Mouse (Mus musculus) heart, postnatal 10 days (tissue): ENCODE measurements around the gene Whrn. TPM values are rescaled to one million over a fixed set of nuclear protein-coding genes. Genes with fewer than 3 reads are reported as not detected.

Experiments used
- DNase-seq, 2 experiments: peaks; one replicate each; pipeline ENCODE4 v3.0.0; 2021
- intact Hi-C: fragments of 180-260 bp; cut with DNase I; formaldehyde crosslinking; loops from one replicate; pipeline ENCODE4 v1.15.1; 2025
- total RNA-seq, 2 experiments: library from RNA; stranded (reverse); gene quantifications; 2 replicates each; pipeline ENCODE4 v1.2.3; 2021

Gene Whrn
- total RNA-seq, 2 experiments from 2014 or later: 10.0 to 11.0 TPM

DNA sequence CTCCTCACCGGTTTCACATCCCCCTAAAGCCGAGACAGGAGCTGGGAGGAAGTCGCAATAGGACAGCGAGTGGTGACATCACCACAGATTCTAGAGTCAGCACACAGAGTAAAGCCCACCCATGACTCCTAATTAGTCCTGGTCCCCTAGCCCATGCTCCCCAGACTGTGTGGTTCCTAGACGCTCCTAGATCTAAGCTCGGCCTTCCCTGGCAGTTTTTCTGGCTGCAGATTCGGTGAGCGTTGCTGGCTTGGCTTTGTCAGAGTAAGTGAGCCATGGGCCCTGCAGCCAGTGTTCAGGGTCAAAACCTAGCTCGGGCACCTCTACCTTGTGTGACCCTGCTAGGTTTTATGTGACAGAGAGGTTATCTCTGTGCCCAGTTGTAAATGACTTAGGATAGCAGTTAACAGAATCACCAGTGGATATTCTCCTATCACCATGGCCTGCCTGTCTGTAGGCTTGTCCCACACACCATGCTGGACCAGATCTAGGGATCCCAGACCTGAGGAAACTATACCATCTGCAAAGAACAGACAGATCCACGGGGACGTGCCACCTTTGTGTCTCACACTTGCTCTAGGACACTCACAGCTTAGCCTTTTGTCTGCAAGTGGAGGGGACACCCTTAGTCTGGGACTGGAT, 105.8 kb downstream of the Whrn start:
- intact Hi-C loops: no loop called here
- DNase-seq: no peak

DNA sequence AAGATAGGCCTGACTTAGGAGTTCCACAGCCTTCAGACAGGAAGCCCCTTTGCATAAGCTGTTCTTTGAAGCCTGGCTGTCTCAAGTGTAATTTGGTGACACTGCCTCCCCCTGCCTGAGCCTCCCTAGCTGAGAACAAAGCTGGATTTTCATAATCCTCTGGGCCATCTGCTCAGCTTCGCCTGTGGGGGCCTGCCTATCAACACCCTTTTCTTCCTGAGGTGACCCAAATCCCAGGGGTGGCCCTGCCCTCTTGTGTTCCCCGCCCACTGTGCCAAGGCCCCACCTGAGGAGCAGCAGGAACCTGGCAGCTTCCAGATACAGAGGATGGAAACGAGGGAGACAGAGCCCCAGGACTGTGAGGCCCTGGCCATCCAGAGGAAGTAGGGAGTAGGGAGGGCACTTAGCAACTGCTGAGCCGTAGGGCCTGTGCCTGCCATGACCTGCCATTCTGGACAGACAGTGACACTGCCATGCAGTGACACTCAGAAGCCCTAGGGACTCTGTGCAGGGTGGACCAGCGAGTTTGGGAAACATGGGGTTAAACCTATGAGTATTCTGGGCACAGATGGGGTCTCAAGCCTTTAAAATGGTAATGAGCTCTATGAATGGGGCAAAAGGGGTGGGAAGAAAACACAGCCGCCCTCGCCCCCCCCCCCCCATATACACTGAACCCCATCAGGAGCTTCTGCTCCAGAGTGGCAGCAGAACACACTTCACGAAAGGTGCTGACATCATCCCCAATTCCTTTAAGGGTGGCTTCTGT, 106.5 kb downstream of the Whrn start:
- intact Hi-C loops: no loop called here

DNA sequence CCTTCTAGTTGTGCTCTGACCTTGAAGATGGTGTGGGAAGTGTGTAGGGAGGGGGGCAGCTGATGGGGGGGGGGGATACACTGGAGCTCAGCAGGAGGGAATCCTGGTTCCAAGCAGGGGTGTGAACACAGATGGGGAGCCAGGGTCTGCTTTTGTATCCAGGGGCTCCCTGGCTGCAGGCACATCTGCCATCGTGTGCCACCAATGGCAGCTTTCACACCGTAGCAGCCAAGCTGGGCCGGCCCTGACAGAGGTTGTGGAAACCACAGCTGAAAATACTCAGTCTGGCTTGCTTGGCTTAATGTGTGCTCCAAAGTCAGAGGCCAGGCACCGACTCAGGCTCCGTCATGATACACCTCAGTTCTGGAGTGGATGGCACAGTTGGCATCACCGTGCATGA, 107.8 kb downstream of the Whrn start:
- intact Hi-C loops: no loop called here
- no peak for DNase-seq

More for the DNA sequence above, 106.5 kb downstream of the Whrn start:
- no peak for DNase-seq

DNA sequence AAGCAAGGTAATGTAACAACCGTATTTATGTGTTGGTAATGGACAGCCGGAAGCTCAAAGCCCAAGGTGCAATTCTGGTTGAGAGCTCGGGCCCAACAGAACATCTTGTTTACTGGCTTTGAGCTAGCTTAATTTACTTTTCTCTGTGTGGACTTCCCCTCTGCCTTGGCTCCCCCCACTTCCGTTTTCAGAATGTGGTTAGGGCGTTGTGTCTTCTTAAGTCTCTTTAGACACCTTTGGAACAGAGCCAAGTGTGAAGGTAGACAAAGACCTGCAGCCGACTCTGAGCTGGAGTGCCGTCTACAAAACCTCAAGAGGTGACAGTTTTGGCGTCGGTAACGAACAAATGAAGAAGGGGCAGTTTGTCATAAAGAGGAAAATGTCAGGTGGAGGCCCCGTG, 110.0 kb downstream of the Whrn start:
- no peak for DNase-seq
- intact Hi-C loops: no loop called here

DNA sequence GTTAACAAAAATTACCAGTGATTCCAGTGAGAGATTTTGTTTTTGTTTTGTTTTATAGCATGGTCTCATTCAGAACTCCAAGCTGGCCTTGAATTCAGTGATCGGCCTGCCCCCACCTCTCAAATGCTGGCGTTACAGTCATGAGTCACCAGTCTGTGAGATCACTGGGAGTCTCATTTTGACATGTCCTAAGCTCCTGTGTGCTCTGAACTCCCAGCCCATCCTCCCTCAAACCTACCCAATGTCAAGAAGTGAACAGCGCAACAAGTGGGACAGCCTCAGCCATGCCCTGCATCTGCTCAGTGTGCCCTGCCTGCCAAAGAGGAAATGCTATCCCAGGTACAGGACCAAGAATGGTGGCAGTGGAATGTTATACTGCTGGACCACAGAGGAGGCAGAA, 110.5 kb downstream of the Whrn start:
- intact Hi-C loops: no loop called here
- DNase-seq: no peak

DNA sequence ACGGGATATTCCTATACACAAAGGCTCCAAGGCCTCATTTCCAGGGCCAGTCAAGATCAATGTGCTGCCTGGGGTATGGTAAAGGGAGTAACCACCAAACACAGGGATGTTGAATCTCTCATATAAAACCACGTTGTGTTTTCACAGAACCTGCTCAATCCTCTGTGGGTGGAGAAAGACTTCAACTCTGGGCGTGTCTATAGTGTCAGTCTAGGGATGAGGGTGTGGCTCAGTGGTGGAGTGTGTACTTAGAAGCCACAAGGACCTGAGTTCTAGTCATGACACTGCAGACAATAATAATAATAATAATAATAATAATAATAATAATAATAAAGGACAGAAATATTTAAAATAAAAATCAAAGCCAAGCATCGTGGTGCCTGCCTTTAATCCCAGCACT, 111.5 kb downstream of the Whrn start:
- intact Hi-C loops: no loop called here
- DNase-seq: no peak

DNA sequence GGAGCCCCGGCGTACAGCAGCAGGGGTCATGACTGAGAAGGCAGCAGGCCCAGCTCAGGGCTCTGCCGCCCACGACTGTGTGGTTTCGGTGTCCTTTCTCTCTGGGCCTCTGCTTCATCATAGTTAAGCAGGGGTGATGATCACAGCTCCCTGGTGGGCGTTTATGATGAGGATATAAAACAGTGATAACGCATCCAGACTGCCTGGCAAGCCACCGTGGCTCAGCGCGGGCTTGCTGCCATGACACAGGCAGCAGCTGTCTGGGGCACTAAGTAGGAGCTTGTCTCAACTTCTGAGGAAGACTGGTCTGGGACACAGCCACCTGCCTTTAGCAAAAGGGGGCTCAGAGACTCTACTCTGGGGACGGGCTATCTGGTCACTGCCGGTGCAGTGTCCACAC, 112.3 kb downstream of the Whrn start:
- no peak for DNase-seq
- intact Hi-C loops: no loop called here

DNA sequence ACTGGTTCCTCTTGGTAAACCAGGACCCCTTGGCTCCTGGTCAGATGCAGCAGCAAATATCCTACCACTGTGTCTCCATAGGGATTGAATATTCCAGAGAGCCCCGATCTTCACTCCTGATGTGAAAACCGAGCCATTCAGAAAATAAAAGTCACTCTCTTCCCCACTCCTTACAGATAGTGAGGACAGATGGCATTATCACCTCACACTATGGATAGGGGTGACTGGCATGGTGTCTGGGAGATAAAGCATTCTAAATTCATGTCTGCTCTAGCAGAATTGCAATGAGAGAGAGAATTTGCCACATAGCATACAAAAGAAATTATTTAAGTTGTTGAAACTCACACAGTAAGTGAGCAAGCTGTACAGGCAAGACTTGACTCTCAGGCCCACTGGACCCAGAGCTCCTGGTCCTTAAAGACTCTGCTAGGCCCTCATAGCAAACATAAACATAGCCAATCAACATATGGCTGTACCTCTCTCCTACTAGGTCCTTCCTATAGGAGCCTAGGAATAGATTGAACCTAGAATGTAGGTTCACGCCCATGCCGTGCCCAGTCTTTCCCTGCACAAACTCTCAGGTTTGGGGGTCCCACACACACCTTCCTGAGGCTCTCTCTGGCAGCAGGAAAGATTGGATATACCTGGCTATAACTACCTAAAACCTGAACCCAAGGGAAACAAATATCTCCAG, 113.0 kb downstream of the Whrn start:
- no peak for DNase-seq
- intact Hi-C loops: no loop called here

DNA sequence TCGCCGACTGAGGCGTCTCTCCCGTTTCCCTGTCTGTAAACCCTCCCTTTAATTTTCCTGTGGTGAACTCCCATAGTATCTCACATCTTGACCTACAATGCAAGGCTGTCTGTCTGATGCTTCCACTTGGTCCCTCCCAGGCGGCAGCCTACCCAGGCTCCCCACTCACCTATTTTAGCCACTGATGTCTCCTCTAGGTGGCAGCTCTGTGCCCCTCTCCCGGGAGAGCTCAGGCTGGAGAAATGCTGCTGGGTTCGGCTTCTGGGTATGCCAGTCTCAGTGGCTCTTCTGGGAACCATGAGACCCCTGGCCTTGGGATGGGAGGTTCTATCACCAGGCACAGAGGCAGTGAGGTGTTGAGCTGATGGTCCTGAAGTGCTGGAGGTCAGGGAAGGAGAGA, 118.3 kb downstream of the Whrn start:
- no peak for DNase-seq
- intact Hi-C loops: no loop called here

DNA sequence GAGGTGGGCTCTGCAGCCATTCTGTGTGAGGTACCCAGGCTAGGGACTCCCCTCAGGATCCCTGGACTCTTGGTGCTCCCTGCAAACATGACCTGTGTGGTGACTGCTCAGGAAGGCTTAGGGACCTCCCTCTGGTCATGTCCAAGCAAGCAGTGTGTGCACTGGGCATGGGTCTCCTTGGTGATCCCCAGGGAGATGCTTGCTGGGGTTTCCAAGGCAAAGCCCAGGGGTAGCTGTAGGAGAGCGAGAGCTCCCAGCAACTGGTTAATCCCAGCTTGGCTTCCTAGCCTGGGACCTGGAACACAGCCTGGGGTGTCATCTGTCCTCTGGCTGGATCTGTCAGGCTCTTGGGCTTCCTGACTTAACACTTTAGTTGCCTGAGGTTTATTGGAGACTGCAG, 120.4 kb downstream of the Whrn start:
- peak; percentile 66 to 74 for DNase-seq
- intact Hi-C loops: no loop called here

DNA sequence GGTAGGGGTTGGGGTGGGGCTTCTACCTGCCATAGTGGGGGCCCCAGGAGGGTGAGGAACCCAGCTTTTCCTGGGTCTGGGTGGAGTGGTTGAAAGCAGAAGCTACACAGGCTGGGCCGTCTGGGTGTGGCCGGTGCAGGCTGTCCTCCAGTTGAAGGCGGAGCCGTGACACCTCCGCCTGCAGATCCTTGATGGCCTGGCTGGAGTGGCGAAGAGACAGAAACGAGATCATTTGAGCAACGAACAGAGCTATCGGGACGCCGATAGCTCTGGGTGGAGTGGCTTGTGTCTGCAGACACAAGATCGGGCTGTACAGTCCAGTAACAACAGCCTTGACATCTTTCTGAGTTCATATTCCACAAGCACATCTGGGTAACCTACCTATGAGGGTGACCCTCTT, 121.5 kb downstream of the Whrn start:
- intact Hi-C loops: no loop called here
- no peak for DNase-seq

DNA sequence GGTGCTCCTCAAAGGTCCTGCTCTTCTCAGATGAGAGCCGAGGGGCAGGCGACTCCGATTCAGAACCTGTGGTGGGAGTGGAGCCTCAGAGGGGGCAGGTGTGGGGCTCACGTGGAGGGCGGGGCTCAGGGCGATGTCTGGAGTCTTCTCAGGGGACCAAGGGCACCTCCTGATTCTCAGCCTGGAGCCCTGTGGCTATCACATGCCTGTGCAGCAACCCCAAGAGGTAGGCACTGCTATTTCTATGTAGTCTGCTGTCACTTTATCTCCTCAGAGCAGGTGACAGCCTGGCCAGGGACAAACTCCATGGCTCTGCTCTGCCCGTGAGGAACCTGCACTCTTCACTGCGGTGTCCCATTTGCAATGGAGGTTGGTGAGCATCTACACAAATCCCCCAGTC, 122.4 kb downstream of the Whrn start:
- no peak for DNase-seq
- intact Hi-C loops: no loop called here

DNA sequence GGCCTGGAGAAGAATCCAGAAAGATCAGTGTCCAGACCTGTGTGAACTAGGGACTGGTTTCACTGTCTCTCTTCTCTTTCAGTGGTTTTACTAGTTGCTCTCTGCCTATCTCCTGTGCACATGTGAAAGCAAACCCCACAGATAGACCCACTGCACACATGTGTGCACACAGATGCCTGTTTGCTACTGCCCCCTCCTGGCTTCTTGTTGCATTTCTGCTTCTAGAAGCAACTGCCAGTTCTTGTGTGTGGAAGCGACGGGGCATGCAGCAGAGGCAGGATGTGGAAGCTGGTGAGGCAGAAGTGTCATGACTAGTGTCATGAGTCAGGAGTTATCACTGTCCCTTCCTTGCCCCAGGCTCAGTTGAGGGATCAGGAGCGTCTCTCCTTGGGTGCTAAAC, 123.9 kb downstream of the Whrn start:
- intact Hi-C loops: no loop called here
- DNase-seq: peak; percentile 30 to 55

DNA sequence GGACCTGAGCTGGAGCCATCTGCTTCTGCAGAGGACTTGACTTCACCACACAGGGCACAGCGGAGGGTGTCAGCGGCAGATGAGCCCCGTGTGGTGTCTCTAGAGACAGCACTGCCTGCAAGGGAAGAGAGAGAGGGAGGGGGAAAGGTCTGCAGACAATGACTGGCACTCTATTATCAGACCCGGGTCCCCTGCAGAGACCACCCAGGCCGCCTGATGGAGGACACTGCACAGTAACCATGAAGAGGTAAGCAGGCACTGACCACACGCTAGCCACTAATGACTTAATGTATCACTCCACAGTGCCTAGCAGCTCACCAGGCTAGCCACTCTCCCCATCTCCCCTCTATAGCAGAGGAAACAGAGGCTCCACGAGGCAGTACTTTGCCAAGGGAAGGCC, 124.9 kb downstream of the Whrn start:
- DNase-seq: no peak
- intact Hi-C loops: no loop called here

DNA sequence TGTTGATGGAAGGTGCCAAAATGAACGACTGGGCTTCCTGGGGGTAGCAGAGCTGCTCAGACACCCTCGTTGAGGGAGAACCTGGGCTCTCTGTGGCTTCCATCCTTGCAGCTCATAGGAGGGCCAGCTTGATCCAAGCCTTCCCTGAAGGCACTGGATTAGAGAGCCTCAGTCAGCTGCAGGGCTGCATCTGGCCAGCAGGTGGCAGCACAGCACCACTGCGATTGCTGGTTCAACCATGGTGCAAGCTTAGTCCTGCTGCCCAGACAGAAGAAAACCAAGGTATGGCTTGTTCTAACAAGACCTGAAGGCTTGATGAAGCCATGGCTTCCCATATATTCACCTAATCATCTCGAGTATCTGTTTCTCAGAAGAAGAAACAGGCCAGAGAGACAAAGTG, 127.2 kb downstream of the Whrn start:
- peak; percentile 89 to 93 for DNase-seq
- intact Hi-C loops: loop anchor here (2.0 to 5.0 kb wide), 2 partner anchors 40 to 579 kb away; no protein-coding TSS in a partner anchor

Other genes starting within 250 kb of the Whrn start
- gene Orm1, start 151.4 kb downstream of the Whrn start, total RNA-seq: under 1 TPM in 1 of 2 experiments, not detected in 1; 0.35 TPM
- under 1 TPM in 1 of 2 experiments, not detected in 1; 0.60 TPM for gene Orm3, start 139.8 kb downstream of the Whrn start, total RNA-seq
- gene Orm2, start 133.5 kb downstream of the Whrn start, total RNA-seq: not detected
- 1 to 10 TPM; 5.4 to 6.1 TPM for gene Akna, start 92.6 kb downstream of the Whrn start, total RNA-seq
- gene Atp6v1g1, start 48.8 kb upstream of the Whrn start, total RNA-seq: 100 to 1,000 TPM; 161 to 165 TPM
- gene Tmem268, start 62.8 kb upstream of the Whrn start, total RNA-seq: 1 to 10 TPM; 5.9 to 6.5 TPM
- gene Gm11213, start 109.3 kb upstream of the Whrn start, total RNA-seq: not detected
- gene Tex48, start 126.4 kb upstream of the Whrn start, total RNA-seq: not detected
- not detected for gene Gm11214, start 167.4 kb upstream of the Whrn start, total RNA-seq
- not detected for gene Tnfsf15, start 249.1 kb upstream of the Whrn start, total RNA-seq